Comparison of ENCODE assay signal across 8 mouse cellular contexts in the genomic region with DNA sequence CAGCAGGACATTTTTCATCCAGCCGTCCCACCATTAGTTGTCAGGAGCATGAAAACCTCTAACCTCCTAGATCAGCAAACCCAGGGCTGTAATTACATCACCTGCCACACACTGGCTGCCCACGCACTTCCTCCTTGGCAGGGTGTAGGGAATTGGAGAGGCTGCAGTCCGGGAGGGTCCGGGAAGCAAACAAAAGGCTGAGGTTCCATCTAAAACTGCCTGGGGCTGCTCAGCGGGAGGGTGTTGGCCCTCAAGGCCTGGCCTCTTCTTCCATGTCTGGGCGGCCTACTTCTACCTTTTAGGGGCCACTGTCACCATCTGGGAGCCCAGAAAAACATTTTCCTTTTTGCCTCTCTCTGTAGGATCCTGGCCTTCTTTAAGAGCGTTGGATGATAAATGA. TPM values are rescaled to one million over a fixed set of nuclear protein-coding genes. Genes with fewer than 3 reads are reported as not detected.
A peak's percentile ranks its signal among the peaks of the same experiment; 100 is the strongest.
DNase-seq lines count a peak whose midpoint lies in the region; ATAC-seq and TF ChIP-seq lines count a peak whose summit lies in the region.

No protein-coding gene starts in this region.

- no peak overlapping the region for H3K27ac ChIP-seq in liver, embryonic 12.5 days
- peak overlapping the region; percentile 97 for H3K27ac ChIP-seq in small intestine, adult 2 months (ENCODE audit: insufficient read depth, low read depth, low read length)

- H3K9ac ChIP-seq in liver, embryonic 12.5 days, result no peak overlapping the region

- H3K4me3 ChIP-seq in liver, embryonic 12.5 days, result no peak overlapping the region
- H3K4me3 ChIP-seq in small intestine, adult 2 months (ENCODE audit: low read depth, low read length), result peak overlapping the region; percentile 41

- peaks cover 51% of the 10 kb centered on the region for H3K4me1 ChIP-seq in liver, embryonic 12.5 days
- H3K4me1 ChIP-seq in small intestine, adult 2 months (ENCODE audit: control insufficient read depth, insufficient read depth, insufficient read length, low read length), result peaks cover 8% of the 10 kb centered on the region

- peak overlapping the region; percentile 93 for H3K4me2 ChIP-seq in liver, embryonic 12.5 days

- H3K27me3 ChIP-seq in liver, embryonic 12.5 days (replicated peaks), result peaks cover 21% of the 10 kb centered on the region
- H3K27me3 ChIP-seq in small intestine, adult 2 months (ENCODE audit: control insufficient read depth, insufficient read depth, low read length), result no peaks in the 10 kb centered on the region

- H3K9me3 ChIP-seq in liver, embryonic 12.5 days (replicated peaks), result no peaks in the 10 kb centered on the region

- no peak for ATAC-seq in liver, embryonic 12.5 days

- H3K36me3 ChIP-seq in liver, embryonic 12.5 days, result no peaks in the 10 kb centered on the region
- no peaks in the 10 kb centered on the region for H3K36me3 ChIP-seq in small intestine, adult 2 months (ENCODE audit: control insufficient read depth, insufficient read depth, low read length)

- peak; percentile 25; the same call in 1 of the 2 replicates for TF ChIP-seq POLR2A in small intestine, adult 2 months (IDR thresholded peaks at IDR 0.05; ENCODE audit: low read depth, low read length)

- no peak for TF ChIP-seq CTCF in small intestine, adult 2 months (IDR thresholded peaks at IDR 0.05; ENCODE audit: extremely low read depth, insufficient read length, insufficient replicate concordance, low read depth, low read length)

- 38% methylated on average over 7 of the region's 7 CpGs for WGBS in liver, embryonic 12.5 days (ENCODE audit: insufficient replicate concordance)
- WGBS in small intestine, adult 2 months, result 17% methylated on average over 7 of the region's 7 CpGs

- intact Hi-C loops in heart, postnatal 25 days (cut with DNase I), result no loop called here

- DNase-seq in ovary, postnatal 36 days (ENCODE audit: low spot score), result peak; percentile 36
- DNase-seq in ovary, postnatal 14 days (ENCODE audit: low spot score), result no peak
- DNase-seq in cerebellum, postnatal 10 days, result peak; percentile 24 to 41
- DNase-seq in heart, postnatal 25 days (ENCODE audit: low spot score), result peak; percentile 15
- no peak for DNase-seq in right cerebral cortex, postnatal 25 days
- no peak for DNase-seq in spleen, postnatal 4 days (ENCODE audit: low spot score in 2 of 2)

RNA-seq across cellular contexts. Expression of gene Lrrc8d, which starts 1.1 kb away (rescaled TPM):
- 10 to 100 TPM in 1 of 2 experiments, 1 to 10 TPM in 1; 7.8 to 13.0 TPM for total RNA-seq in heart, postnatal 25 days (2021)
- 14.5 and 15.4 TPM in 2 replicates for polyA plus RNA-seq in liver, embryonic 12.5 days (2016; fragmentation: Nextera tagmentation; extraction: Ambion mirVana)
- 10.4 and 16.6 TPM in 2 replicates for polyA plus RNA-seq in small intestine, adult 2 months (2012; rRNA removed)

Comparison
In these comparisons a context has a peak if more than half of its experiments do, and no peak if none do; other contexts are left out.
1. DNase-seq: peak in ovary, postnatal 36 days (single experiment), cerebellum, postnatal 10 days (2 of 2) and heart, postnatal 25 days (single experiment); none in ovary, postnatal 14 days (single experiment), right cerebral cortex, postnatal 25 days (single experiment) and spleen, postnatal 4 days (0 of 2).